Mouse (Mus musculus) myocyte (in vitro differentiated cells): ENCODE measurements around the gene 4930402H24Rik. TPM values are rescaled to one million over a fixed set of nuclear protein-coding genes. Genes with fewer than 3 reads are reported as not detected.

Experiments
- H3K27me3 ChIP-seq: one replicate; pipeline ENCODE4 v1.6.1; 2011; ENCODE audit not compliant: control insufficient read depth, insufficient read depth, insufficient read length
- H3K36me3 ChIP-seq: one replicate; pipeline ENCODE4 v1.6.1; 2011; ENCODE audit not compliant: control insufficient read depth, insufficient read depth
- H3K4me2 ChIP-seq: one replicate; pipeline ENCODE4 v1.6.1; 2011; ENCODE audit warnings: low read depth, control low read depth
- H3K4me3 ChIP-seq: one replicate; pipeline ENCODE4 v1.5.1; 2011; ENCODE audit warnings: mild to moderate bottlenecking, control low read depth, moderate library complexity
- H3K79me2 ChIP-seq: one replicate; pipeline ENCODE4 v1.6.1; 2011; ENCODE audit not compliant: control insufficient read depth, insufficient read depth
- H3ac ChIP-seq: one replicate; pipeline ENCODE4 v1.6.1; 2011; ENCODE audit not compliant: control insufficient read depth, insufficient read length
- CEBPB ChIP-seq: IDR thresholded peaks from 2 replicates; pipeline ENCODE4 v1.6.1; 2011; ENCODE audit warnings: mild to moderate bottlenecking, moderate library complexity; ENCODE audit not compliant: poor library complexity, insufficient read depth, severe bottlenecking
- E2F4 ChIP-seq: IDR thresholded peaks from one replicate; pipeline ENCODE4 v1.6.1; 2011; ENCODE audit warnings: mild to moderate bottlenecking, control low read depth, moderate library complexity; ENCODE audit not compliant: insufficient read depth
- MAX ChIP-seq: IDR thresholded peaks from one replicate; pipeline ENCODE4 v1.6.1; 2011; ENCODE audit warnings: low read depth, mild to moderate bottlenecking, control low read depth
- MYOD1 ChIP-seq, 3 experiments: IDR thresholded peaks; one replicate each; pipeline ENCODE4 v1.6.1; 2011; ENCODE audit warnings: control low read depth in 2 of 3, low read depth in 2 of 3, mild to moderate bottlenecking in 2 of 3, moderate library complexity in 1 of 3; ENCODE audit not compliant: insufficient read length in 2 of 3, control insufficient read depth in 1 of 3
- MYOG ChIP-seq, 3 experiments: IDR thresholded peaks; one replicate each; pipeline ENCODE4 v1.6.1; 2011; ENCODE audit warnings: control low read depth in 2 of 3, low read depth in 2 of 3, mild to moderate bottlenecking in 2 of 3; ENCODE audit not compliant: insufficient read length in 2 of 3, control insufficient read depth in 1 of 3, insufficient read depth in 1 of 3
- POLR2A ChIP-seq: IDR thresholded peaks from one replicate; pipeline ENCODE4 v1.6.1; 2011; ENCODE audit warnings: low read depth, mild to moderate bottlenecking, control low read depth, moderate library complexity; ENCODE audit not compliant: insufficient read length
- POLR2AphosphoS2 ChIP-seq: IDR thresholded peaks from one replicate; pipeline ENCODE4 v1.6.1; 2011; ENCODE audit warnings: low read depth, control low read depth; ENCODE audit not compliant: insufficient read length
- REST ChIP-seq: IDR thresholded peaks from one replicate; pipeline ENCODE4 v1.6.1; 2011; ENCODE audit warnings: mild to moderate bottlenecking, control low read depth, moderate library complexity; ENCODE audit not compliant: insufficient read depth, insufficient read length
- SRF ChIP-seq: IDR thresholded peaks from one replicate; pipeline ENCODE4 v1.6.1; 2011; ENCODE audit warnings: low read depth; ENCODE audit not compliant: control insufficient read depth, insufficient read length
- TCF12 ChIP-seq: IDR thresholded peaks from one replicate; pipeline ENCODE4 v1.6.1; 2011; ENCODE audit warnings: mild to moderate bottlenecking, control low read depth; ENCODE audit not compliant: poor library complexity, insufficient read depth, severe bottlenecking
- TCF3 ChIP-seq: IDR thresholded peaks from one replicate; pipeline ENCODE4 v1.6.1; 2011; ENCODE audit warnings: low read depth, control low read depth; ENCODE audit not compliant: insufficient read length
- USF1 ChIP-seq: IDR thresholded peaks from one replicate; pipeline ENCODE4 v1.6.1; 2011; ENCODE audit warnings: low read depth, mild to moderate bottlenecking, control low read depth, moderate library complexity
- polyA plus RNA-seq: library from polyadenylated mRNA; unstranded; fragments of >200 nt; fragmentation: generic; extraction: Trizol; gene quantifications from one replicate; pipeline ENCODE4 v1.2.1, GENCODE M21; 2012; ENCODE audit warnings: missing spikeins

Gene 4930402H24Rik
- polyA plus RNA-seq, 1 experiment, result 10.4 TPM

GRCm38 (mm10) chr2:130780615-130781303, 125.4 kb downstream of the 4930402H24Rik start:
- Histone ChIP-seq H3ac (no peak overlapping the region), H3K79me2 (no peaks in the 10 kb centered on the region), H3K4me3 (no peak overlapping the region), H3K36me3 (peaks cover 7% of the 10 kb centered on the region), H3K27me3 (no peaks in the 10 kb centered on the region), H3K4me2 (no peak overlapping the region)
- TF ChIP-seq TCF12, result peak; percentile 57
- no peak for TF ChIP-seq POLR2AphosphoS2
- no peak for TF ChIP-seq CEBPB
- no peak for TF ChIP-seq REST
- peak in 2 of 3 experiments; percentile 87 to 92 for TF ChIP-seq MYOG (IDR thresholded peaks at IDR 0.05; ENCODE audit: control insufficient read depth in 1 of 3, insufficient read depth in 1 of 3, insufficient read length in 2 of 3, low read depth in 2 of 3)
- no peak for TF ChIP-seq SRF
- peak; percentile 88 for TF ChIP-seq TCF3
- peak in 2 of 3 experiments; percentile 82 to 90 for TF ChIP-seq MYOD1 (IDR thresholded peaks at IDR 0.05; ENCODE audit: control insufficient read depth in 1 of 3, insufficient read length in 2 of 3, low read depth in 2 of 3)
- no peak for TF ChIP-seq USF1
- no peak for TF ChIP-seq E2F4

GRCm38 (mm10) chr2:130779935-130780334, 126.3 kb downstream of the 4930402H24Rik start:
- Histone ChIP-seq H3ac (no peak overlapping the region), H3K4me3 (no peak overlapping the region), H3K27me3 (no peaks in the 10 kb centered on the region), H3K36me3 (peaks cover 14% of the 10 kb centered on the region), H3K79me2 (no peaks in the 10 kb centered on the region), H3K4me2 (no peak overlapping the region)
- TF ChIP-seq E2F4 (no peak), POLR2A (no peak), MYOD1 (IDR thresholded peaks at IDR 0.05; ENCODE audit: control insufficient read depth in 1 of 3, insufficient read length in 2 of 3, low read depth in 2 of 3) (no peak), POLR2AphosphoS2 (no peak), MAX (no peak), TCF12 (no peak), CEBPB (no peak), TCF3 (no peak), SRF (no peak), MYOG (IDR thresholded peaks at IDR 0.05; ENCODE audit: control insufficient read depth in 1 of 3, insufficient read depth in 1 of 3, insufficient read length in 2 of 3, low read depth in 2 of 3) (no peak), REST (no peak), USF1 (no peak)

- TF ChIP-seq E2F4 (no peak), MYOD1 (IDR thresholded peaks at IDR 0.05; ENCODE audit: control insufficient read depth in 1 of 3, insufficient read length in 2 of 3, low read depth in 2 of 3) (no peak), TCF3 (no peak), POLR2A (no peak), POLR2AphosphoS2 (no peak), CEBPB (no peak), MYOG (IDR thresholded peaks at IDR 0.05; ENCODE audit: control insufficient read depth in 1 of 3, insufficient read depth in 1 of 3, insufficient read length in 2 of 3, low read depth in 2 of 3) (no peak), SRF (no peak), REST (no peak)
- H3K4me2 ChIP-seq, result no peak overlapping the region
- no peaks in the 10 kb centered on the region for H3K79me2 ChIP-seq
- H3K27me3 ChIP-seq, result no peaks in the 10 kb centered on the region
- no peak overlapping the region for H3ac ChIP-seq
- H3K36me3 ChIP-seq, result peaks cover 33% of the 10 kb centered on the region
- no peak overlapping the region for H3K4me3 ChIP-seq
Observed at GRCm38 (mm10) chr2:130776610-130777009, 129.6 kb downstream of the 4930402H24Rik start.

GRCm38 (mm10) chr2:130767483-130767882, 138.7 kb downstream of the 4930402H24Rik start:
- no peak overlapping the region for H3K4me3 ChIP-seq
- H3K79me2 ChIP-seq, result no peaks in the 10 kb centered on the region
- no peak overlapping the region for H3ac ChIP-seq
- no peak overlapping the region for H3K4me2 ChIP-seq
- no peaks in the 10 kb centered on the region for H3K27me3 ChIP-seq
- TF ChIP-seq MYOG (IDR thresholded peaks at IDR 0.05; ENCODE audit: control insufficient read depth in 1 of 3, insufficient read depth in 1 of 3, insufficient read length in 2 of 3, low read depth in 2 of 3) (no peak), MYOD1 (IDR thresholded peaks at IDR 0.05; ENCODE audit: control insufficient read depth in 1 of 3, insufficient read length in 2 of 3, low read depth in 2 of 3) (peak in 1 of 3 experiments; percentile 10), TCF3 (no peak), USF1 (no peak), TCF12 (no peak), SRF (no peak), POLR2AphosphoS2 (no peak)
- H3K36me3 ChIP-seq, result peaks cover 40% of the 10 kb centered on the region

- H3ac ChIP-seq, result no peak overlapping the region
- no peaks in the 10 kb centered on the region for H3K27me3 ChIP-seq
- no peak overlapping the region for H3K4me3 ChIP-seq
- H3K36me3 ChIP-seq, result peaks cover 42% of the 10 kb centered on the region
- H3K79me2 ChIP-seq, result no peaks in the 10 kb centered on the region
- no peak for TF ChIP-seq E2F4
- TF ChIP-seq MAX, result no peak
- TF ChIP-seq POLR2AphosphoS2, result no peak
- TF ChIP-seq MYOG (IDR thresholded peaks at IDR 0.05; ENCODE audit: control insufficient read depth in 1 of 3, insufficient read depth in 1 of 3, insufficient read length in 2 of 3, low read depth in 2 of 3), result no peak
- no peak for TF ChIP-seq USF1
- no peak for TF ChIP-seq MYOD1 (IDR thresholded peaks at IDR 0.05; ENCODE audit: control insufficient read depth in 1 of 3, insufficient read length in 2 of 3, low read depth in 2 of 3)
- TF ChIP-seq POLR2A, result no peak
- TF ChIP-seq TCF12, result no peak
- TF ChIP-seq CEBPB, result no peak
- TF ChIP-seq SRF, result no peak
- TF ChIP-seq TCF3, result no peak
- no peak for TF ChIP-seq REST
- H3K4me2 ChIP-seq, result no peak overlapping the region
Observed at GRCm38 (mm10) chr2:130765396-130765795, 140.8 kb downstream of the 4930402H24Rik start.
